Mouse (Mus musculus) c-Kit-positive CD71-positive TER-119-negative erythroid progenitor cells, embryonic 14.5 days (primary cell): ENCODE results near the gene Cntrl.

Experiments used
- DNase-seq: peaks from one replicate; pipeline ENCODE4 v3.0.0-alpha.2; 2013; ENCODE audit warnings: low read depth

The Cntrl gene

GRCm38 (mm10) chr2:35222822-35223391 is 113.6 kb downstream of the Cntrl start:
- no peak for DNase-seq

GRCm38 (mm10) chr2:35224285-35224684 is 115.0 kb downstream of the Cntrl start:
- DNase-seq = no peak

- no peak for DNase-seq
These were observed 118.9 kb downstream of the Cntrl start for GRCm38 (mm10) chr2:35228145-35228544.
